Mouse (Mus musculus) midbrain, embryonic 16.5 days (tissue): ENCODE measurements around the gene Gosr2. TPM values are rescaled to one million over a fixed set of nuclear protein-coding genes. Genes with fewer than 3 reads are reported as not detected.
A peak's percentile ranks its signal among the peaks of the same experiment; 100 is the strongest.

Source experiments
- ATAC-seq: fragments of 200-750 bp; cut with Nextera tagmentation; 2 replicates; pipeline ENCODE4 v1.8.0; 2017; ENCODE audit warnings: moderate TSS enrichment
- H3K27ac ChIP-seq: fragments of 300-500 bp; sonication (generic); 2 replicates; pipeline ENCODE4 v1.5.1; 2014; ENCODE audit warnings: mild to moderate bottlenecking, low read length, mixed read lengths
- H3K27me3 ChIP-seq: fragments of 300-500 bp; sonication (generic); 2 replicates; pipeline ENCODE4 v1.6.1; 2014; ENCODE audit warnings: low read depth, low read length, mixed read lengths; ENCODE audit not compliant: control insufficient read depth, insufficient read depth
- H3K36me3 ChIP-seq: fragments of 300-500 bp; sonication (generic); 2 replicates; pipeline ENCODE4 v1.6.1; 2014; ENCODE audit warnings: mild to moderate bottlenecking, low read length, moderate library complexity, mixed read lengths; ENCODE audit not compliant: control insufficient read depth, insufficient read depth
- H3K4me1 ChIP-seq: fragments of 300-500 bp; sonication (generic); 2 replicates; pipeline ENCODE4 v1.6.1; 2014; ENCODE audit warnings: mild to moderate bottlenecking, low read length, mixed read lengths; ENCODE audit not compliant: control insufficient read depth, insufficient read depth
- H3K4me2 ChIP-seq: fragments of 300-500 bp; sonication (generic); 2 replicates; pipeline ENCODE4 v1.6.1; 2014; ENCODE audit warnings: mild to moderate bottlenecking, low read length, mixed read lengths
- H3K4me3 ChIP-seq: fragments of 300-500 bp; sonication (generic); 2 replicates; pipeline ENCODE4 v1.5.1; 2014; ENCODE audit warnings: low read depth, mild to moderate bottlenecking, low read length, moderate library complexity, mixed read lengths
- H3K9ac ChIP-seq: fragments of 300-500 bp; sonication (generic); 2 replicates; pipeline ENCODE4 v1.6.1; 2014; ENCODE audit warnings: low read depth, low read length, mixed read lengths
- H3K9me3 ChIP-seq: fragments of 300-500 bp; sonication (generic); replicated peaks from 2 replicates; pipeline ENCODE4 v1.6.1; 2014; ENCODE audit warnings: mild to moderate bottlenecking, low read length, mixed read lengths; ENCODE audit not compliant: control insufficient read depth, poor library complexity, severe bottlenecking
- whole genome bisulfite sequencing: fragments of 180-500 bp; shearing (Covaris S2); extraction: QIAGEN DNeasy Blood & Tissue Kit; methylation state at CpG from one replicate; pipeline ENCODE4 v1.1.7; 2014; 5-methylcytosine and 5-hydroxymethylcytosine counted together
- polyA plus RNA-seq: library from polyadenylated mRNA; unstranded; fragments of >200 nt; fragmentation: Nextera tagmentation; extraction: Ambion mirVana; gene quantifications from 2 replicates; pipeline ENCODE4 v1.2.1, GENCODE M21; 2015

Gene Gosr2
- polyA plus RNA-seq, 1 experiment from 2014 or later, result 96.2 TPM

DNA sequence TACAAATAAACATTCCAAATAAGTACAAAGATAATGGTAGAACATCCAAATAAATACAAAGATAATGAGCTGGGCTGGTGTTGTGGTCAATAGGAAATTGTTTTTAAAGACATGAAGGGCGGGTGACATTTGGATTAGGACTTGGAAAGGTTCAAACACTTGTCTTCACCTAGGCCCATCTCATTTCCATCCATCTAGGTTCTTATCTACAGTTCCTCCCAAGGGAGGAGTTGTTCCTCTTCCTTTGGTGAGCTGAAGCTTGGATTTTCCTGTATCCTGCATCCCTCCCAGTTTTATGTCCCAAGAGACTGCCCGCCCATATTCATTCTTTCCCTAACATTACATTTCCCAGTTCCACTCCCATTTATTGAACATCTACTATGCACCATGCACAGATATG lies 528 bp upstream of the Gosr2 start:
- H3K36me3 ChIP-seq, result no peaks in the 10 kb centered on the region
- no peaks in the 10 kb centered on the region for H3K9me3 ChIP-seq
- H3K27me3 ChIP-seq, result no peaks in the 10 kb centered on the region
- H3K4me1 ChIP-seq, result peaks cover 16% of the 10 kb centered on the region
- H3K27ac ChIP-seq, result peak overlapping the region; percentile 98
- peak overlapping the region; percentile 80 for H3K4me3 ChIP-seq
- H3K9ac ChIP-seq, result peak overlapping the region; percentile 72
- ATAC-seq, result peak; percentile 9; the same call in 1 of the 2 replicates
- H3K4me2 ChIP-seq, result peak overlapping the region; percentile 64
- 61% methylated on average over 2 of the region's 2 CpGs for WGBS

- ATAC-seq, result no peak
- peaks cover 16% of the 10 kb centered on the region for H3K4me1 ChIP-seq
- H3K4me2 ChIP-seq, result peak overlapping the region; percentile 64
- H3K36me3 ChIP-seq, result no peaks in the 10 kb centered on the region
- WGBS, result 2% methylated on average over 18 of the region's 18 CpGs
- peak overlapping the region; percentile 72 for H3K9ac ChIP-seq
- no peaks in the 10 kb centered on the region for H3K27me3 ChIP-seq
- H3K27ac ChIP-seq, result peak overlapping the region; percentile 98
- no peaks in the 10 kb centered on the region for H3K9me3 ChIP-seq
- H3K4me3 ChIP-seq, result peak overlapping the region; percentile 80
These were observed 690 bp downstream of the Gosr2 start for GRCm38 (mm10) chr11:103696851-103697564.

DNA sequence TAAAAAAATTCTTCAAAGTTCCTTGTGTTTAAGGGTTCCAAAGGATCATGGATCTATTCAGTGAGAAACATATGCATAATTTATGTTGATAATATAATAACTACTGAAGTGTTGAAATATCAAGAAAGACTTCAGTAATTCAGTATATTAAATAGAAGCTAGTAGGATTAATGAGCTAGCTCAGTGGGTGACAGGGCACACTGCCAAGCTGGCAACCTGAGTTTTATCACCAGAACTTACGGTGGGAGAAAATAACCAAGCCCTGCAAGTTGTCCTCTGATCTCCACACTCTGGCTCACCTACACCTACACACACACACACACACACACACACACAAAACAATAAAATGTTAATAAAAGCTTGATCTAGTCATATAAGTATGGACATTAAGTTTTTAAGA lies 4.5 kb downstream of the Gosr2 start:
- Histone ChIP-seq H3K4me3 (no peak overlapping the region), H3K36me3 (peaks cover 3% of the 10 kb centered on the region; the same call in 1 of the 2 replicates), H3K9me3 (no peaks in the 10 kb centered on the region), H3K9ac (no peak overlapping the region), H3K27me3 (no peaks in the 10 kb centered on the region), H3K4me2 (no peak overlapping the region), H3K27ac (no peak overlapping the region), H3K4me1 (peaks cover 17% of the 10 kb centered on the region)
- 63% methylated on average over 1 of the region's 1 CpGs for WGBS
- ATAC-seq, result no peak

GRCm38 (mm10) chr11:103691036-103691435 lies 6.7 kb downstream of the Gosr2 start:
- H3K27me3 ChIP-seq, result no peaks in the 10 kb centered on the region
- H3K9ac ChIP-seq, result no peak overlapping the region
- no peak overlapping the region for H3K27ac ChIP-seq
- WGBS, result 86% methylated on average over 1 of the region's 1 CpGs
- peaks cover 9% of the 10 kb centered on the region for H3K4me1 ChIP-seq
- H3K4me3 ChIP-seq, result no peak overlapping the region
- peaks cover 18% of the 10 kb centered on the region for H3K36me3 ChIP-seq
- no peak overlapping the region for H3K4me2 ChIP-seq
- no peaks in the 10 kb centered on the region for H3K9me3 ChIP-seq
- no peak for ATAC-seq

GRCm38 (mm10) chr11:103688980-103689378 lies 8.7 kb downstream of the Gosr2 start:
- Histone ChIP-seq H3K4me1 (peaks cover 5% of the 10 kb centered on the region; the same call in 1 of the 2 replicates), H3K9ac (no peak overlapping the region), H3K4me3 (no peak overlapping the region), H3K27me3 (no peaks in the 10 kb centered on the region), H3K36me3 (peaks cover 27% of the 10 kb centered on the region), H3K9me3 (no peaks in the 10 kb centered on the region), H3K27ac (no peak overlapping the region), H3K4me2 (no peak overlapping the region)
- ATAC-seq, result no peak
- WGBS, result 49% methylated on average over 3 of the region's 3 CpGs

DNA sequence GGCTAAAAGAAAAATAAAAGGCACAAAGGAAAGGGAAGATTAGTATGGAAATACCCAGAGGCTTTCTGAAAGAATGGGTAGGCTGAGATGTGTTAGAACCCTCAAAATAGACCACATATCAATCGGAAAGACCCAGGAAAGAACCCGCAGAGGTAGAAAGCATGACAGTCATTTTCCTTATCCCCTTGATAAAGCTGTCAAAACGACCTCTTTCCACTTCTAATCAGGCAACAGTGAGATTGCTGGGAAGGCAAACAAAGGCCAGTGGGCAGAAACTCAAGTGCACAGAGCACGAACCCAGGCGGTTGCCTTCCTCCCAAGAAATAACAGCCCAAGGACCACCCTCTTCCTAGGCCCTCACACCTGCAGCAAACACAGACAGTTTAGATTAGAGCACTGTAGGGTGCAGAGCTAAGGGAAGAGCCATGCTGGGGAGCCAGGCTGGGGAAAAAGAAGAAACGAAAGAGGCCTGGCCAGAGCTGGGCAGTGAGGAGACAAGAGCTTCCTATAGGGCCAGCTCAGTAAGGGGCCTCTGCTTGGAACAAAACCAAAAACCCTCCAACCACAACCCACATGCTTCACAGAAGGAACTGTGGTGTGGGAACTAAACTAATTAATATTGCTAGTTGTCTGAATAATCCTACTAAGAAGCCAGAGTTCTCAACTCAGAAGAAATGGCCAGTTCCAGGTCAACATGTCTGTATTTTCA lies 9.3 kb downstream of the Gosr2 start:
- WGBS, result 68% methylated on average over 6 of the region's 6 CpGs
- peaks cover 32% of the 10 kb centered on the region for H3K36me3 ChIP-seq
- H3K27me3 ChIP-seq, result no peaks in the 10 kb centered on the region
- H3K4me1 ChIP-seq, result peaks cover 5% of the 10 kb centered on the region; the same call in 1 of the 2 replicates
- H3K9me3 ChIP-seq, result no peaks in the 10 kb centered on the region
- no peak overlapping the region for H3K9ac ChIP-seq
- H3K4me2 ChIP-seq, result no peak overlapping the region
- H3K4me3 ChIP-seq, result no peak overlapping the region
- ATAC-seq, result no peak
- no peak overlapping the region for H3K27ac ChIP-seq

DNA sequence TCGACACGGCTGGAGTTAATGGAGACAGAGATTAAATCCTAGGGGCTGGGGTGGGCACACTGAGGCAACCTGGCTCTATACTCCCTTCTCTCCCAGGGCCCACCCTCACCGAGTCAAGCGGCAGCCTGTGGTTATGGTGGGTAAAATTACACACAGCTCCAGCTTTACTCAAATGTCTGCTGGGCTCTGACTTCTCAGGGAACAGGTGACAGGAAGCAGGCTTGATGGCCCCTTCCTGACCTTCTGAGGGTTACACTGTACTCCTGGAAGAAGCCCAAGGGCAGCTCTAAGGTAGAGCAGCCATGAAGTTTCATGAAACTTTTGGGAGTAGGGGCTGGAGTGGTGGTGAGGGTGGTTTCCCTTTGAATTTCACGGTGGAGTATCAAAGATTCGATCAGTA lies 11.0 kb downstream of the Gosr2 start:
- Histone ChIP-seq H3K27ac (no peak overlapping the region), H3K4me1 (peaks cover 2% of the 10 kb centered on the region; the same call in 1 of the 2 replicates), H3K4me3 (no peak overlapping the region), H3K27me3 (no peaks in the 10 kb centered on the region), H3K9me3 (no peaks in the 10 kb centered on the region), H3K36me3 (peaks cover 48% of the 10 kb centered on the region), H3K4me2 (no peak overlapping the region), H3K9ac (no peak overlapping the region)
- WGBS, result 91% methylated on average over 6 of the region's 6 CpGs
- ATAC-seq, result no peak

DNA sequence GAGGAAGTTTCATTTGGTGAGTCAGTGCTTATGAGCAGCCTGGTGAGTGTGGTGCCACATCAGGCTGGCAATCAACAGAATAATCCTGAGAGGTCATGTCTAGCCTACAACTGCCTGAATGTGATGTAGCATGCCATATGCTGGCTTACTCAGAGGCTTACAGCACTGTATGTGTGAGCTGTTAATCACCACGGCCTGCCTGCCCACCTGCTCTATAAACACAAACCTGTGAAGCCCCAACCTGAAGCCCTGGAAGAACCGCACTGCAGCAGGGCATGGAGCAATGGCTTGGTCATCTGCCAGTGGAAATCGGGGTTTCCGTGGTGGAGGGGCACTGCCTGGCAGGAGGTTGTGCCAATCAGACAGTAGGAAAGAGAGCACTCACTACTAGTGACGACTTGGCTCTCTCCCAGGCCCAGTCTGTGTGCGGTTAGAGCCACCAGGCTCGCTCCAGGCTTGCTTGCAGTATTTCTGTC lies 12.4 kb downstream of the Gosr2 start:
- no peaks in the 10 kb centered on the region for H3K27me3 ChIP-seq
- H3K4me3 ChIP-seq, result no peak overlapping the region
- H3K27ac ChIP-seq, result no peak overlapping the region
- WGBS, result 87% methylated on average over 7 of the region's 7 CpGs
- H3K36me3 ChIP-seq, result peaks cover 48% of the 10 kb centered on the region
- no peak for ATAC-seq
- H3K4me2 ChIP-seq, result no peak overlapping the region
- H3K9ac ChIP-seq, result no peak overlapping the region
- no peaks in the 10 kb centered on the region for H3K4me1 ChIP-seq
- H3K9me3 ChIP-seq, result no peaks in the 10 kb centered on the region
